25 mouse cellular contexts compared by ENCODE assay signal in genomic region chr3:25672779-25673178, GRCm38 (mm10).
"Had no signal": no experiment of that assay in that cellular context is flagged by ENCODE, and none has a peak within 500 bp of the region (broad histone marks: within the 10 kb centered on the region; RNA-seq: fewer than 3 reads in every experiment).

No protein-coding gene starts in this region.

- H3K9ac ChIP-seq: heart, embryonic 13.5 days; heart, embryonic 15.5 days; hindbrain, embryonic 13.5 days; hindbrain, embryonic 15.5 days; kidney, embryonic 15.5 days; limb, embryonic 13.5 days; limb, embryonic 15.5 days had no signal

- H3K27ac ChIP-seq: heart, adult 2 months; heart, embryonic 13.5 days; heart, embryonic 15.5 days; hindbrain, postnatal 0 days; kidney, embryonic 15.5 days; kidney, postnatal 0 days; limb, embryonic 13.5 days; limb, embryonic 15.5 days had no signal

- ATAC-seq: hindbrain, postnatal 0 days; intestine, embryonic 16.5 days had no signal

- H3K9me3 ChIP-seq: heart, embryonic 13.5 days; heart, embryonic 15.5 days; hindbrain, embryonic 13.5 days; hindbrain, embryonic 15.5 days; kidney, embryonic 15.5 days; limb, embryonic 13.5 days; limb, embryonic 15.5 days had no signal

- H3K4me1 ChIP-seq: heart, embryonic 13.5 days; heart, embryonic 15.5 days; kidney, embryonic 15.5 days; limb, embryonic 13.5 days; limb, embryonic 15.5 days had no signal

- H3K27me3 ChIP-seq: heart, embryonic 13.5 days; heart, embryonic 15.5 days; hindbrain, embryonic 13.5 days; hindbrain, embryonic 15.5 days; kidney, embryonic 15.5 days; limb, embryonic 13.5 days; limb, embryonic 15.5 days had no signal

- H3K4me3 ChIP-seq: heart, adult 2 months; heart, embryonic 13.5 days; heart, embryonic 15.5 days; hindbrain, embryonic 13.5 days; hindbrain, embryonic 15.5 days; kidney, embryonic 15.5 days; limb, embryonic 13.5 days; limb, embryonic 15.5 days had no signal

- H3K36me3 ChIP-seq: heart, embryonic 13.5 days; heart, embryonic 15.5 days; hindbrain, embryonic 13.5 days; hindbrain, embryonic 15.5 days; kidney, embryonic 15.5 days; limb, embryonic 13.5 days; limb, embryonic 15.5 days had no signal

- DNase-seq: gastrocnemius, postnatal 14 days; gastrocnemius, postnatal 36 days; heart, adult 11 months; heart, adult 2 months; heart, postnatal 14 days; heart, postnatal 36 days; kidney, adult 11 months; kidney, adult 2 months; kidney, adult 9 months; kidney, postnatal 14 days; kidney, postnatal 36 days; layer of hippocampus, adult 9-11 months; layer of hippocampus, postnatal 36 days; left cerebral cortex, postnatal 4 days had no signal

- H3K4me2 ChIP-seq: heart, embryonic 11.5 days; heart, embryonic 13.5 days; heart, embryonic 15.5 days; hindbrain, embryonic 13.5 days; hindbrain, embryonic 15.5 days; kidney, embryonic 15.5 days; limb, embryonic 13.5 days; limb, embryonic 15.5 days had no signal
